Mouse (Mus musculus): Measurements from ENCODE around the gene Nr2c2ap.

The Nr2c2ap gene

GRCm38 (mm10) chr8:70131166-70131883, at the start of gene Nr2c2ap:
Gene Nr2c2ap, plus strand, starts transcription at chr8:70131333.
- DNase-seq (ENCODE audit: low spot score) = peak; percentile 91

- no peak for DNase-seq (ENCODE audit: low spot score)
Measured at GRCm38 (mm10) chr8:70081976-70082375, 49.2 kb upstream of the Nr2c2ap start.

GRCm38 (mm10) chr8:70083285-70083684, 47.8 kb upstream of the Nr2c2ap start, which contains the start of gene Hapln4:
Gene Hapln4, plus strand, starts transcription at chr8:70083457.
- peak; percentile 65 for DNase-seq (ENCODE audit: low spot score)

- no peak for DNase-seq (ENCODE audit: low spot score)
Measured at GRCm38 (mm10) chr8:70084191-70085065, 46.7 kb upstream of the Nr2c2ap start.

GRCm38 (mm10) chr8:70086151-70086550, 45.0 kb upstream of the Nr2c2ap start:
- DNase-seq (ENCODE audit: low spot score) = no peak

- DNase-seq (ENCODE audit: low spot score) = no peak
Measured at GRCm38 (mm10) chr8:70087237-70087636, 43.9 kb upstream of the Nr2c2ap start.

- peak; percentile 62 for DNase-seq (ENCODE audit: low spot score)
Measured at GRCm38 (mm10) chr8:70087836-70088650, 43.1 kb upstream of the Nr2c2ap start.

- no peak for DNase-seq (ENCODE audit: low spot score)
Measured at GRCm38 (mm10) chr8:70089296-70089960, 41.7 kb upstream of the Nr2c2ap start.

GRCm38 (mm10) chr8:70092786-70093185, 38.3 kb upstream of the Nr2c2ap start:
- no peak for DNase-seq (ENCODE audit: low spot score)

GRCm38 (mm10) chr8:70099276-70099675, 31.9 kb upstream of the Nr2c2ap start:
- no peak for DNase-seq (ENCODE audit: low spot score)

GRCm38 (mm10) chr8:70100241-70100640, 30.9 kb upstream of the Nr2c2ap start:
- DNase-seq (ENCODE audit: low spot score) = no peak

GRCm38 (mm10) chr8:70104506-70104905, 26.6 kb upstream of the Nr2c2ap start:
- peak; percentile 57 for DNase-seq (ENCODE audit: low spot score)

- DNase-seq (ENCODE audit: low spot score) = no peak
Measured at GRCm38 (mm10) chr8:70104922-70105321, 26.2 kb upstream of the Nr2c2ap start.

GRCm38 (mm10) chr8:70110451-70110850, 20.7 kb upstream of the Nr2c2ap start:
- DNase-seq (ENCODE audit: low spot score) = peak; percentile 35

GRCm38 (mm10) chr8:70111192-70111795, 19.8 kb upstream of the Nr2c2ap start:
- DNase-seq (ENCODE audit: low spot score) = peak; percentile 35

GRCm38 (mm10) chr8:70112401-70113016, 18.6 kb upstream of the Nr2c2ap start:
- DNase-seq (ENCODE audit: low spot score) = peak; percentile 30

GRCm38 (mm10) chr8:70114488-70114887, 16.6 kb upstream of the Nr2c2ap start:
- DNase-seq (ENCODE audit: low spot score) = no peak

- DNase-seq (ENCODE audit: low spot score) = peak; percentile 39
Measured at GRCm38 (mm10) chr8:70114892-70115291, 16.2 kb upstream of the Nr2c2ap start.

- peak; percentile 60 for DNase-seq (ENCODE audit: low spot score)
Measured at GRCm38 (mm10) chr8:70117611-70118010, 13.5 kb upstream of the Nr2c2ap start.
